18 mouse cellular contexts compared by ENCODE assay signal in the genomic region with DNA sequence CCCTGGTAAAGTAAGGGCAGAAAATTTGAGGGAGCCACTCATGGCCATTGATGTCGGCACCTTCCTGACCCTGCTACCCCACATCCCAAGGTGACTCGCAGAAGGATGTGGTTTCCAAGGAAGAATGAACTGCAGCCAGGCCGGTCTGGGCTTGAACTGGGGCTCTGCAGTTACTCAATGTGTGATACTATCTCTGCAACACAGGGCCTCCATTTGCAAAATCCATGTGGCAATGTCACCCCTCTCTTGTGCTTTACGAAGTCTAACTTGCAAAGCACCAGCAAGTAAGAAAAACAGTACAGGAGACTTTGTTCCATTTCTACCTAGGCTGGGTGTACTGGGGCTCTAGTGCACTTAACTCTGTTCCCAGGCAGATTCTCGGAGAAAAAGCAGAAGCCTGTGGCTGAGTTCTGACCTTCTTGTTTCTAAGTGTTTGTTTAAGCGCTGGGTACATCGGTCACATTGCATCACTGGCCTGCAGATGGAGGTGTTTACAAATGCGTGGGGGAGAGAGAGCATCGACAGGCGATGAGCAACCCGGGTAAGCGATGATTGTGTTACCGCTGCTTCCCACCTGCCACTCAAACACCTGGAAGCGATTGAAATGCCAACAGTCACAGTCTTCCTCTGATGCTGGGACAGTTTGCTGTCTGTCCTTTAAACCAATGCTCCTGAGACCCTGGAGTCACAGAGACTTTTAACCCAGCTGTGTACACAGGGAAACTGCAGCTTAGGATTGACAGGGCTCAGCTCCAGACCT. TPM values are rescaled to one million over a fixed set of nuclear protein-coding genes. Genes with fewer than 3 reads are reported as not detected.
DNase-seq lines count a peak whose midpoint lies in the region; ATAC-seq and TF ChIP-seq lines count a peak whose summit lies in the region.
"Had no signal": no experiment of that assay in that cellular context is flagged by ENCODE, and none has a peak within 500 bp of the region (broad histone marks: within the 10 kb centered on the region; RNA-seq: fewer than 3 reads in every experiment).

No protein-coding gene starts in this region.

- no peak for DNase-seq in heart, adult 2 months
- DNase-seq in heart, postnatal 36 days: no peak
- peak; percentile 9 for DNase-seq in midbrain, embryonic 14.5 days
- DNase-seq in liver, adult 2 months (ENCODE audit: extremely low read depth, low read depth, low spot score): peak; percentile 99
- no peak for DNase-seq in left cerebral cortex, postnatal 10 days (ENCODE audit: extremely low spot score in 1 of 2, low spot score in 2 of 2)
- no peak for DNase-seq in left cerebral cortex, adult 8-10 months (ENCODE audit: low spot score in 2 of 2)
- DNase-seq: B cell, adult 2 months; cerebellum, adult 9-10 months; heart, adult 18-20 months; heart, postnatal 4 days had no signal

- 50% methylated on average over 14 of the region's 14 CpGs for WGBS in heart, adult 2 months
- 68% methylated on average over 14 of the region's 14 CpGs for WGBS in midbrain, embryonic 14.5 days
- 65% methylated on average over 14 of the region's 14 CpGs for WGBS in midbrain, embryonic 15.5 days
- WGBS in liver, adult 2 months: 14% methylated on average over 14 of the region's 14 CpGs
- WGBS in stomach, embryonic 15.5 days: 37% methylated on average over 14 of the region's 14 CpGs

- no peaks in the 10 kb centered on the region for H3K27me3 ChIP-seq in heart, adult 2 months (ENCODE audit: control insufficient read depth, insufficient read depth, low read length)
- no peaks in the 10 kb centered on the region for H3K27me3 ChIP-seq in midbrain, embryonic 14.5 days (ENCODE audit: control insufficient read depth, insufficient read depth, low read length)
- no peaks in the 10 kb centered on the region for H3K27me3 ChIP-seq in midbrain, embryonic 15.5 days (replicated peaks)
- no peaks in the 10 kb centered on the region for H3K27me3 ChIP-seq in liver, adult 2 months (ENCODE audit: control insufficient read depth, insufficient read depth, low read length)
- H3K27me3 ChIP-seq in stomach, embryonic 15.5 days (replicated peaks): no peaks in the 10 kb centered on the region
- H3K27me3 ChIP-seq: embryonic facial prominence, embryonic 12.5 days had no signal

- ATAC-seq in midbrain, embryonic 14.5 days (ENCODE audit: low FRiP score, low TSS enrichment): no peak
- ATAC-seq in midbrain, embryonic 15.5 days (replicated peaks): no peak
- 0 out of 2 replicates have a peak, but pooled peaks have one; percentile 43 for ATAC-seq in stomach, embryonic 15.5 days (ENCODE audit: insufficient read depth, low FRiP score, low read depth)
- ATAC-seq: activated CD4-positive, CD25-positive, alpha-beta regulatory T cell, adult 4 months had no signal

- no peaks in the 10 kb centered on the region for H3K36me3 ChIP-seq in heart, adult 2 months (ENCODE audit: control insufficient read depth, insufficient read depth, low read length)
- H3K36me3 ChIP-seq in midbrain, embryonic 14.5 days (ENCODE audit: control insufficient read depth, insufficient read depth, low read length): no peaks in the 10 kb centered on the region
- H3K36me3 ChIP-seq in midbrain, embryonic 15.5 days (replicated peaks): no peaks in the 10 kb centered on the region
- peaks cover 3% of the 10 kb centered on the region; the same call in 1 of the 2 replicates for H3K36me3 ChIP-seq in liver, adult 2 months (ENCODE audit: control insufficient read depth, insufficient read depth, low read length)
- no peaks in the 10 kb centered on the region for H3K36me3 ChIP-seq in stomach, embryonic 15.5 days
- H3K36me3 ChIP-seq: embryonic facial prominence, embryonic 12.5 days; limb, embryonic 13.5 days had no signal

- peak; percentile 18 for TF ChIP-seq CTCF in heart, adult 2 months (IDR thresholded peaks at IDR 0.05)
- no peak for TF ChIP-seq CTCF in liver, adult 2 months (IDR thresholded peaks at IDR 0.05; ENCODE audit: low read depth, low read length)

- no peak overlapping the region for H3K4me2 ChIP-seq in midbrain, embryonic 14.5 days (ENCODE audit: low read length)
- H3K4me2 ChIP-seq in midbrain, embryonic 15.5 days: no peak overlapping the region
- H3K4me2 ChIP-seq in stomach, embryonic 15.5 days: no peak overlapping the region
- H3K4me2 ChIP-seq: embryonic facial prominence, embryonic 12.5 days; limb, embryonic 13.5 days had no signal

- no peak overlapping the region for H3K9ac ChIP-seq in heart, adult 2 months (ENCODE audit: low read depth, low read length)
- no peak overlapping the region for H3K9ac ChIP-seq in midbrain, embryonic 14.5 days (replicated peaks; ENCODE audit: low read length)
- H3K9ac ChIP-seq in midbrain, embryonic 15.5 days: no peak overlapping the region
- H3K9ac ChIP-seq in liver, adult 2 months (ENCODE audit: low read depth, low read length): peak overlapping the region; percentile 66; the same call in 1 of the 2 replicates
- H3K9ac ChIP-seq in stomach, embryonic 15.5 days: no peak overlapping the region
- H3K9ac ChIP-seq: embryonic facial prominence, embryonic 12.5 days; limb, embryonic 13.5 days had no signal

- H3K27ac ChIP-seq in heart, adult 2 months: no peak overlapping the region
- no peak overlapping the region for H3K27ac ChIP-seq in midbrain, embryonic 14.5 days (replicated peaks; ENCODE audit: low read depth, low read length)
- no peak overlapping the region for H3K27ac ChIP-seq in midbrain, embryonic 15.5 days
- peak overlapping the region; percentile 97 for H3K27ac ChIP-seq in liver, adult 2 months (replicated peaks; ENCODE audit: insufficient read depth, low read depth, low read length)
- H3K27ac ChIP-seq in stomach, embryonic 15.5 days: no peak overlapping the region
- H3K27ac ChIP-seq: embryonic facial prominence, embryonic 12.5 days; limb, embryonic 13.5 days had no signal

- H3K9me3 ChIP-seq in midbrain, embryonic 14.5 days (ENCODE audit: control insufficient read depth, low read length): no peaks in the 10 kb centered on the region
- no peaks in the 10 kb centered on the region for H3K9me3 ChIP-seq in midbrain, embryonic 15.5 days
- H3K9me3 ChIP-seq in stomach, embryonic 15.5 days: no peaks in the 10 kb centered on the region
- H3K9me3 ChIP-seq: embryonic facial prominence, embryonic 12.5 days; limb, embryonic 13.5 days had no signal

- no peak for TF ChIP-seq EP300 in heart, adult 2 months (IDR thresholded peaks at IDR 0.05; ENCODE audit: insufficient read depth, low read depth, low read length)

- H3K4me1 ChIP-seq in heart, adult 2 months (ENCODE audit: control insufficient read depth, insufficient read depth, low read length): no peaks in the 10 kb centered on the region
- H3K4me1 ChIP-seq in midbrain, embryonic 14.5 days (ENCODE audit: control insufficient read depth, insufficient read depth, low read length): no peaks in the 10 kb centered on the region
- H3K4me1 ChIP-seq in midbrain, embryonic 15.5 days: no peaks in the 10 kb centered on the region
- peaks cover 56% of the 10 kb centered on the region for H3K4me1 ChIP-seq in liver, adult 2 months (ENCODE audit: control insufficient read depth, insufficient read depth, low read length)
- 0 out of 2 replicates have a peak, but pooled peaks cover 3% of the 10 kb centered on the region for H3K4me1 ChIP-seq in stomach, embryonic 15.5 days
- H3K4me1 ChIP-seq: embryonic facial prominence, embryonic 12.5 days; limb, embryonic 13.5 days had no signal

- H3K79me2 ChIP-seq in heart, adult 2 months (replicated peaks; ENCODE audit: control insufficient read depth, insufficient read depth, low read length): no peaks in the 10 kb centered on the region
- no peaks in the 10 kb centered on the region; the same call in 1 of the 2 replicates for H3K79me2 ChIP-seq in liver, adult 2 months (ENCODE audit: control insufficient read depth, insufficient read depth, low read length)

- intact Hi-C loops in heart, adult 2 months (cut with DNase I): no loop called here
- intact Hi-C loops in heart, postnatal 36 days (cut with DNase I): no loop called here
- intact Hi-C loops in left cerebral cortex, postnatal 10 days (cut with DNase I): no loop called here

- H3K4me3 ChIP-seq in heart, adult 2 months: no peak overlapping the region
- no peak overlapping the region for H3K4me3 ChIP-seq in midbrain, embryonic 14.5 days (replicated peaks; ENCODE audit: low read depth, low read length)
- H3K4me3 ChIP-seq in midbrain, embryonic 15.5 days: no peak overlapping the region
- H3K4me3 ChIP-seq in liver, adult 2 months (ENCODE audit: insufficient read depth, low read depth, low read length): no peak overlapping the region
- no peak overlapping the region for H3K4me3 ChIP-seq in stomach, embryonic 15.5 days (replicated peaks)
- H3K4me3 ChIP-seq: embryonic facial prominence, embryonic 12.5 days; limb, embryonic 13.5 days had no signal

- TF ChIP-seq POLR2A in heart, adult 2 months (IDR thresholded peaks at IDR 0.05; ENCODE audit: insufficient read depth, low read depth, low read length): no peak
- TF ChIP-seq POLR2A in liver, adult 2 months (IDR thresholded peaks at IDR 0.05; ENCODE audit: extremely low read depth, insufficient read depth, low read length): no peak

RNA-seq across cellular contexts. Expression of a gene that starts 0.8 kb away (rescaled TPM):
- total RNA-seq in heart, adult 2 months (2021): not detected
- polyA plus RNA-seq in heart, adult 2 months (2012; rRNA removed): not detected in 2 replicates
- not detected for total RNA-seq in heart, postnatal 36 days (2021)
- polyA plus RNA-seq in midbrain, embryonic 14.5 days (2014; fragmentation: Nextera tagmentation; extraction: Ambion mirVana): not detected in 2 replicates
- not detected in 2 replicates for polyA plus RNA-seq in midbrain, embryonic 15.5 days (2015; fragmentation: Nextera tagmentation; extraction: Ambion mirVana)
- 47.7 and 49.9 TPM in 2 replicates for total RNA-seq in liver, adult 2 months (2014; rRNA removed)
- polyA plus RNA-seq in liver, adult 2 months (2012; rRNA removed): 107 and 114 TPM in 2 replicates
- 0.21 and 0.87 TPM in 2 replicates for polyA plus RNA-seq in stomach, embryonic 15.5 days (2015; fragmentation: Nextera tagmentation; extraction: Ambion mirVana)
- total RNA-seq in left cerebral cortex, postnatal 10 days (2021): not detected
- under 1 TPM in 1 of 4 experiments, not detected in 3; 0.26 TPM for total RNA-seq in left cerebral cortex, adult 8-10 months (2022)
- total RNA-seq: heart, adult 18-20 months; heart, postnatal 4 days; layer of hippocampus, postnatal 14 days had no signal
- polyA plus RNA-seq: activated CD4-positive, CD25-positive, alpha-beta regulatory T cell, adult 4 months; embryonic facial prominence, embryonic 12.5 days; intestine, embryonic 14.5 days; limb, embryonic 13.5 days had no signal

RNA-seq across cellular contexts. Expression of a gene that starts 24.6 kb away (rescaled TPM):
- total RNA-seq in heart, adult 2 months (2021): not detected
- polyA plus RNA-seq in heart, adult 2 months (2012; rRNA removed): 0.62 TPM in 1 of 2 replicates, not detected in the other
- not detected for total RNA-seq in heart, postnatal 36 days (2021)
- polyA plus RNA-seq in midbrain, embryonic 14.5 days (2014; fragmentation: Nextera tagmentation; extraction: Ambion mirVana): not detected in 2 replicates
- polyA plus RNA-seq in midbrain, embryonic 15.5 days (2015; fragmentation: Nextera tagmentation; extraction: Ambion mirVana): 0.05 TPM in 1 of 2 replicates, not detected in the other
- total RNA-seq in liver, adult 2 months (2014; rRNA removed): 0.18 and 0.34 TPM in 2 replicates
- polyA plus RNA-seq in liver, adult 2 months (2012; rRNA removed): 0.11 and 1.3 TPM in 2 replicates
- not detected in 2 replicates for polyA plus RNA-seq in stomach, embryonic 15.5 days (2015; fragmentation: Nextera tagmentation; extraction: Ambion mirVana)
- total RNA-seq in left cerebral cortex, postnatal 10 days (2021): 1 to 10 TPM in 1 of 2 experiments, under 1 TPM in 1; 0.22 to 1.9 TPM
- 10 to 100 TPM; 14.6 to 17.7 (median 15.5) TPM for total RNA-seq in left cerebral cortex, adult 8-10 months (2022)
- total RNA-seq: heart, postnatal 4 days; MEL had no signal
- polyA plus RNA-seq: limb, embryonic 13.5 days had no signal

RNA-seq across cellular contexts. Expression of a gene that starts 30.2 kb away (rescaled TPM):
- under 1 TPM in 1 of 2 experiments, not detected in 1; 0.27 TPM for total RNA-seq in heart, adult 2 months (2021)
- polyA plus RNA-seq in heart, adult 2 months (2012; rRNA removed): 0.23 and 0.35 TPM in 2 replicates
- total RNA-seq in heart, postnatal 36 days (2021): under 1 TPM in 1 of 2 experiments, not detected in 1; 0.28 TPM
- polyA plus RNA-seq in midbrain, embryonic 14.5 days (2014; fragmentation: Nextera tagmentation; extraction: Ambion mirVana): not detected in 2 replicates
- 0.97 TPM in 1 of 2 replicates, not detected in the other for polyA plus RNA-seq in midbrain, embryonic 15.5 days (2015; fragmentation: Nextera tagmentation; extraction: Ambion mirVana)
- total RNA-seq in liver, adult 2 months (2014; rRNA removed): 1,162 and 7,105 TPM in 2 replicates
- polyA plus RNA-seq in liver, adult 2 months (2012; rRNA removed): 268 and 557 TPM in 2 replicates
- 11.8 and 20.6 TPM in 2 replicates for polyA plus RNA-seq in stomach, embryonic 15.5 days (2015; fragmentation: Nextera tagmentation; extraction: Ambion mirVana)
- total RNA-seq in left cerebral cortex, postnatal 10 days (2021): not detected
- total RNA-seq in left cerebral cortex, adult 8-10 months (2022): not detected
- total RNA-seq: layer of hippocampus, postnatal 14 days; MEL had no signal
- polyA plus RNA-seq: activated CD4-positive, CD25-positive, alpha-beta regulatory T cell, adult 4 months; embryonic facial prominence, embryonic 12.5 days; limb, embryonic 13.5 days had no signal

RNA-seq across cellular contexts. Expression of a gene that starts 55.3 kb away (rescaled TPM):
- not detected for total RNA-seq in heart, adult 2 months (2021)
- polyA plus RNA-seq in heart, adult 2 months (2012; rRNA removed): not detected in 2 replicates
- not detected for total RNA-seq in heart, postnatal 36 days (2021)
- polyA plus RNA-seq in midbrain, embryonic 14.5 days (2014; fragmentation: Nextera tagmentation; extraction: Ambion mirVana): not detected in 2 replicates
- not detected in 2 replicates for polyA plus RNA-seq in midbrain, embryonic 15.5 days (2015; fragmentation: Nextera tagmentation; extraction: Ambion mirVana)
- total RNA-seq in liver, adult 2 months (2014; rRNA removed): 0.20 and 3.6 TPM in 2 replicates
- 0.56 and 1.8 TPM in 2 replicates for polyA plus RNA-seq in liver, adult 2 months (2012; rRNA removed)
- polyA plus RNA-seq in stomach, embryonic 15.5 days (2015; fragmentation: Nextera tagmentation; extraction: Ambion mirVana): not detected in 2 replicates
- not detected for total RNA-seq in left cerebral cortex, postnatal 10 days (2021)
- not detected for total RNA-seq in left cerebral cortex, adult 8-10 months (2022)
- total RNA-seq: heart, postnatal 4 days; layer of hippocampus, postnatal 14 days had no signal
- polyA plus RNA-seq: activated CD4-positive, CD25-positive, alpha-beta regulatory T cell, adult 4 months; embryonic facial prominence, embryonic 12.5 days; intestine, embryonic 14.5 days; limb, embryonic 13.5 days had no signal

Comparison
In these comparisons a context has a peak if more than half of its experiments do, and no peak if none do; other contexts are left out.
1. RNA of a gene that starts 24.6 kb away (total RNA-seq): 14.6 to 17.7 TPM in left cerebral cortex, adult 8-10 months; 0.22 to 1.9 TPM in left cerebral cortex, postnatal 10 days, 0.18 to 0.34 TPM in liver, adult 2 months, not detected in heart, postnatal 36 days and not detected in heart, adult 2 months; every median in the first group is over 4 times any median in the second.
2. DNase-seq: peak in midbrain, embryonic 14.5 days (single experiment) and liver, adult 2 months (single experiment); none in heart, adult 2 months (0 of 2), heart, postnatal 36 days (0 of 2), left cerebral cortex, postnatal 10 days (0 of 2) and left cerebral cortex, adult 8-10 months (0 of 2).
3. RNA of a gene that starts 0.8 kb away (total RNA-seq): 47.7 to 49.9 TPM in liver, adult 2 months; not detected in heart, postnatal 36 days, not detected in heart, adult 2 months, not detected in left cerebral cortex, postnatal 10 days and 0.26 TPM in left cerebral cortex, adult 8-10 months; every median in the first group is over 10 times any median in the second.
4. RNA of a gene that starts 30.2 kb away (total RNA-seq): 1,162 to 7,105 TPM in liver, adult 2 months; 0.28 TPM in heart, postnatal 36 days, 0.27 TPM in heart, adult 2 months, not detected in left cerebral cortex, adult 8-10 months and not detected in left cerebral cortex, postnatal 10 days; every median in the first group is over 100 times any median in the second.